Mouse (Mus musculus) ovary, adult 18-20 months (tissue): ENCODE measurements around the gene Mrpl21.

Source experiments
- DNase-seq: peaks from one replicate; pipeline ENCODE4 v3.0.0; 2022; ENCODE audit warnings: low spot score, mixed read lengths

The Mrpl21 gene

DNA sequence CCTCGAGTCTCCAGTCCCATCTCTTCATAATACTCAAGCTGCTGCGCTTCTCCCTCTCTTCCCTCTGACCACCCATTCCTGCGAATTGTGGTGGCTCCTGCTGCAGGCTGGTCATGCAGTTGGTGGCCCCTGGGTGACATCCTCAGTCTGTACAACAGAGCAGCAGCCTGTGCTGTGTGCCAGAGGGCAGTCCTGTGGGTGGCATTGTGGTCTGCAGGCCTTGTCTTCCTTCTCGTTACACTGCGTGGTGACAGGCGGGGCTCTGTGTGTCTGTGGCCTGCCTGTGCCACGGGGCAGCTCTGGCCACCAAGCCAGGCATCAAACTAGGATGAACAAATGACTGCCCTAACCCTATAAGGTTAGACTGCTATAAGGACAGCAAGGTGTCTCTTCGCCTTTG is 56.5 kb downstream of the Mrpl21 start:
- no peak for DNase-seq

DNA sequence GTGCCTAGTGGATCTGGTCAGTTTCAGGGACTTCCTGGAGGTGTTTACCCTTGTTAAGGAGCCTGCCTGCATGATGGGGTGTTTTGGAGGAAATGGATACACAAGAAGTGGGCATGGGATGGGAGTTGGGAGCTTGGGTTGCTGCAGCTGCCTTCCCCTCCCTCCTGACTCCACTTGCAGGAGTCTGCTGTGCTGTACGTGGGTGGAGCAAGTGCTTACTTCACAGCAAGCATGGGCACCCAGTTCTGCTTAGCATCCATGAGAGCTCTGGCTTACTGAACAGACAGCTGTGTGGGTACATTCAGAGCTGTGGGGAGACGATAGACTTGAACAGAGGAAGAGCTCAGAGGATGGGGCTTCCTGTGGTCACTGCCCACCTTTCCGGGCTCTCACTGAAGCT is 58.3 kb downstream of the Mrpl21 start:
- no peak for DNase-seq
